Mouse (Mus musculus) thymus, adult 2 months (tissue): ENCODE measurements around the gene Ifnlr1. TPM values are rescaled to one million over a fixed set of nuclear protein-coding genes. Genes with fewer than 3 reads are reported as not detected.
"Not testable (repeated sequence)": the region's sequence is repeated elsewhere in the genome, so short reads cannot be mapped to it uniquely, and the experiment has no call there.

Experiments
- DNase-seq: peaks from one replicate; pipeline ENCODE4 v3.0.0; 2021
- H3K27ac ChIP-seq: fragments of 200-500 bp; 2 replicates; pipeline ENCODE4 v1.5.1; 2012; ENCODE audit warnings: low read length, control low read depth; ENCODE audit not compliant: control insufficient read depth, insufficient read depth
- H3K27me3 ChIP-seq: fragments of 200-500 bp; 2 replicates; pipeline ENCODE4 v1.6.1; 2012; ENCODE audit warnings: mild to moderate bottlenecking, low read length, moderate library complexity, mixed read lengths; ENCODE audit not compliant: control insufficient read depth, insufficient read depth
- H3K36me3 ChIP-seq: fragments of 200-500 bp; 2 replicates; pipeline ENCODE4 v1.6.1; 2012; ENCODE audit warnings: mild to moderate bottlenecking, low read length, moderate library complexity; ENCODE audit not compliant: control insufficient read depth, insufficient read depth
- H3K4me1 ChIP-seq: fragments of 200-500 bp; replicated peaks from 2 replicates; pipeline ENCODE4 v1.6.1; 2012; ENCODE audit warnings: low read length; ENCODE audit not compliant: control insufficient read depth, insufficient read depth
- H3K4me3 ChIP-seq: fragments of 200-500 bp; 2 replicates; pipeline ENCODE4 v1.5.1; 2012; ENCODE audit warnings: mild to moderate bottlenecking, low read length, control low read depth, moderate library complexity; ENCODE audit not compliant: control insufficient read depth, insufficient read depth
- CTCF ChIP-seq: fragments of 200-500 bp; IDR thresholded peaks from 2 replicates; pipeline ENCODE4 v1.5.1; 2012; ENCODE audit warnings: mild to moderate bottlenecking, control low read depth, low read length, moderate library complexity, borderline replicate concordance; ENCODE audit not compliant: control insufficient read depth, poor library complexity, insufficient read depth; ENCODE audit errors: extremely low read depth
- POLR2A ChIP-seq: fragments of 200-500 bp; IDR thresholded peaks from 2 replicates; pipeline ENCODE4 v1.6.1; 2012; ENCODE audit warnings: mild to moderate bottlenecking, low read length, control low read depth, moderate library complexity; ENCODE audit not compliant: control insufficient read depth, poor library complexity, insufficient read depth; ENCODE audit errors: extremely low read depth
- WGBS: fragments of 180-500 bp; shearing (Covaris S2); methylation state at CpG from one replicate; pipeline ENCODE4 v1.1.7; 2018; 5-methylcytosine and 5-hydroxymethylcytosine counted together
- polyA plus RNA-seq: library from polyadenylated mRNA; depleted of rRNA; stranded (reverse); fragments of >200 nt; gene quantifications from 2 replicates; pipeline ENCODE4 v1.2.3, GENCODE M21; 2012

Ifnlr1 gene
- polyA plus RNA-seq, 1 experiment, result 2.5 TPM

- Histone ChIP-seq H3K27ac (no peak overlapping the region), H3K4me3 (no peak overlapping the region), H3K27me3 (no peaks in the 10 kb centered on the region), H3K36me3 (no peaks in the 10 kb centered on the region), H3K4me1 (0 out of 2 replicates have a peak, but pooled peaks cover 4% of the 10 kb centered on the region)
- 75% methylated on average over 13 of the region's 13 CpGs for WGBS
- no peak for DNase-seq
- no peak for TF ChIP-seq POLR2A
- no peak for TF ChIP-seq CTCF
Measured at GRCm38 (mm10) chr4:135703497-135703896, 17.4 kb downstream of the Ifnlr1 start.

- Histone ChIP-seq H3K36me3 (no peaks in the 10 kb centered on the region), H3K27me3 (no peaks in the 10 kb centered on the region), H3K4me1 (0 out of 2 replicates have a peak, but pooled peaks cover 4% of the 10 kb centered on the region), H3K27ac (no peak overlapping the region), H3K4me3 (no peak overlapping the region)
- TF ChIP-seq POLR2A (no peak), CTCF (no peak)
- DNase-seq, result no peak
- WGBS, result 24% methylated on average over 6 of the region's 6 CpGs
Measured at GRCm38 (mm10) chr4:135704016-135704415, 17.9 kb downstream of the Ifnlr1 start.

- Histone ChIP-seq H3K4me3 (no peak overlapping the region), H3K27me3 (no peaks in the 10 kb centered on the region), H3K4me1 (peaks cover 6% of the 10 kb centered on the region; the same call in 1 of the 2 replicates), H3K27ac (no peak overlapping the region), H3K36me3 (no peaks in the 10 kb centered on the region)
- DNase-seq, result no peak
- WGBS, result 57% methylated on average over 6 of the region's 6 CpGs
- no peak for TF ChIP-seq CTCF
- TF ChIP-seq POLR2A, result no peak
Measured at GRCm38 (mm10) chr4:135706045-135706444, 20.0 kb downstream of the Ifnlr1 start.

- no peaks in the 10 kb centered on the region for H3K27me3 ChIP-seq
- no peak overlapping the region for H3K4me3 ChIP-seq
- H3K36me3 ChIP-seq, result no peaks in the 10 kb centered on the region
- 9% methylated on average over 8 of the region's 8 CpGs for WGBS
- peak; percentile 80 for DNase-seq
- peaks cover 2% of the 10 kb centered on the region; the same call in 1 of the 2 replicates for H3K4me1 ChIP-seq
- no peak overlapping the region for H3K27ac ChIP-seq
- TF ChIP-seq CTCF, result peak; percentile 98
- no peak for TF ChIP-seq POLR2A
Measured at GRCm38 (mm10) chr4:135709072-135709564, 23.0 kb downstream of the Ifnlr1 start.

- no peak overlapping the region for H3K4me3 ChIP-seq
- peaks cover 2% of the 10 kb centered on the region; the same call in 1 of the 2 replicates for H3K4me1 ChIP-seq
- WGBS, result 71% methylated on average over 11 of the region's 11 CpGs
- no peak overlapping the region for H3K27ac ChIP-seq
- DNase-seq, result no peak
- no peak for TF ChIP-seq CTCF
- no peak for TF ChIP-seq POLR2A
- H3K27me3 ChIP-seq, result no peaks in the 10 kb centered on the region
- H3K36me3 ChIP-seq, result no peaks in the 10 kb centered on the region
Measured at GRCm38 (mm10) chr4:135709621-135710020, 23.5 kb downstream of the Ifnlr1 start.

GRCm38 (mm10) chr4:135710392-135710791 is 24.3 kb downstream of the Ifnlr1 start:
- DNase-seq, result no peak
- Histone ChIP-seq H3K36me3 (no peaks in the 10 kb centered on the region), H3K4me3 (no peak overlapping the region), H3K4me1 (peaks cover 2% of the 10 kb centered on the region; the same call in 1 of the 2 replicates), H3K27me3 (no peaks in the 10 kb centered on the region), H3K27ac (no peak overlapping the region)
- no peak for TF ChIP-seq POLR2A
- TF ChIP-seq CTCF, result no peak
- WGBS, result 71% methylated on average over 3 of the region's 3 CpGs

GRCm38 (mm10) chr4:135714776-135715175 is 28.7 kb downstream of the Ifnlr1 start:
- Histone ChIP-seq H3K27me3 (no peaks in the 10 kb centered on the region), H3K36me3 (no peaks in the 10 kb centered on the region), H3K4me1 (no peaks in the 10 kb centered on the region), H3K27ac (no peak overlapping the region), H3K4me3 (no peak overlapping the region)
- 75% methylated on average over 8 of the region's 8 CpGs for WGBS
- DNase-seq, result no peak
- TF ChIP-seq CTCF (no peak), POLR2A (no peak)

GRCm38 (mm10) chr4:135716438-135716837 is 30.4 kb downstream of the Ifnlr1 start:
- not testable (repeated sequence) for H3K36me3 ChIP-seq, H3K4me1 ChIP-seq, H3K27ac ChIP-seq, H3K27me3 ChIP-seq, DNase-seq, H3K4me3 ChIP-seq
- 96% methylated on average over 11 of the region's 11 CpGs for WGBS
